Mouse (Mus musculus) layer of hippocampus, adult 11-12 months (tissue): ENCODE measurements around the gene Olfr70.

Source experiments
- DNase-seq: peaks from one replicate; pipeline ENCODE4 v3.0.0; 2022; ENCODE audit warnings: low spot score

The Olfr70 gene

DNA sequence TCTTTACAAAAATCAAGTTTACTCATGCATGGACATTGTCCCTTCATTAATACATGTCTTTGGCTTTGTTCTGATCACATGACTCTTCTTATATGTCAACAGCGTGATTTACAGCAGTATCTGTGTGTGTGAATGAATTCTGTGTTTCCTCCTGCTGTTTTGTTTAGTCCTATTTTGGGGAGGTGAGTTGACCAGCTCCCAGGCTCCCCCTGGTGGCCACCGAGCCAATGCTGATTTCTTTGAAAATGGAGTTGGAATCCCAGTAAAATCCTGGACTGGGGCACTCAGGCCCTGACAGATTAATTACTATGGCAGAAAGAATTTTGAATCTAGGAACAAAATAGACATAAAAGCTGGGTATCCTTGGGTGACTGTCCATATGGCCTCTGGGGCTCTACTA, 11.2 kb upstream of the Olfr70 start:
- peak; percentile 87 for DNase-seq

DNA sequence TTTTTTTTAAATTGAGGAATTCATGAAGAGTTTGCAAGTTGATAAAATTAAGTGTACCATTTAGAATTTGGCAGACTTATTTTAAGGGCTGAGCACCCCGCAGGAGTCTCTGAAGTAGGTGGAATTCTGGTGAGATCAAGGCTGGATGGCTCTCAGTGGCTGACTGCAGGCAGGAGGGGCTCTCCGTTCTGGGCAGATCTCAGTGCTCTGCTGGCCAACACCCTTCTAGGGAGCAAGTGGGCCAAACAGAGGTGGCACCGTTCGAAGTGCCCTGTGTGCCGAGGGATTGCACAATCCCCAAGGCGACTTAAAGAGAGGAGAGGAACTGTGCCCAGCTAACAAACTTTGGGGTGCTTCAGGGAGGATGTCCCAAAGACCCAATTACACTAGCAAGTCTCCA, 9.3 kb upstream of the Olfr70 start, which contains the start of gene Olfr71:
Gene Olfr71, minus strand, starts transcription at position 387 of the 400 bp plus-strand sequence.
- no peak for DNase-seq

DNA sequence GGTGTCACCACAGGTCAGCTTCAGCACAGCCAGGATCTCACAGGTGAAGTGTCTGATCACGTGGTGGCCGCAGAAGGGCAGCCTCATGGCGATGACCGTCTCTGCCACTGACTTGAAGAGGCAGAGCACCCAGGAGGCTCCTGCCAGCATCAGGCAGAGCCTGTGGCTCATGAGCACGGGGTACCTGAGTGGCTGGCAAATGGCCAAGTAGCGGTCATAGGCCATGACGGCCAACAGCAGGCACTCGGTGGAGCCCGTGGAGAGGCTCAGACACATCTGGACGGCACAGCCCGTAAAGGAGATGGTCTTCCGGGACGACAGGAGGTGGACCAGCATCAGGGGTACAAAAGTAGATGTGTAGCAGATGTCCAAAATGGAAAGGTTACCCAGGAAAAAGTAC, 5.4 kb upstream of the Olfr70 start:
- no peak for DNase-seq

DNA sequence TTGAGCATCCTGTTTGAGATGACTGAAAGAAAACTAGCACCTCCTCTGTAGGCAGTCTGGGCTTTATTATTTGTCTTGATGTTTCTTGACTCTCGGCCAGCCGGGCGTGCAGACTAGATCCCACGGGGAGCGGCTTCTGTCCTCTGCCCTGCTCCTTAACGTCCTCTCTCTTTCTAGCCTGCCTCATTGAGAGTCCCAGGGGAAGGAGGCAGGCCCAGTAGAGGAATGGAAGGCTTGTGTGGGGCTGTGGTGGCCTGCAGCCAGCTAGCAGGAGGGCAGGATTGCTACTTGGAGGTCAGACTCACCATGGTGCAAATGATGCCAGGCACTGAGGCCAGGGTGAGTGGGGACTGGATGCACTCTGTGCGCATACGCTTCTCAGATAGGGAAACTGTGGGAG, 3.2 kb upstream of the Olfr70 start:
- DNase-seq = no peak

DNA sequence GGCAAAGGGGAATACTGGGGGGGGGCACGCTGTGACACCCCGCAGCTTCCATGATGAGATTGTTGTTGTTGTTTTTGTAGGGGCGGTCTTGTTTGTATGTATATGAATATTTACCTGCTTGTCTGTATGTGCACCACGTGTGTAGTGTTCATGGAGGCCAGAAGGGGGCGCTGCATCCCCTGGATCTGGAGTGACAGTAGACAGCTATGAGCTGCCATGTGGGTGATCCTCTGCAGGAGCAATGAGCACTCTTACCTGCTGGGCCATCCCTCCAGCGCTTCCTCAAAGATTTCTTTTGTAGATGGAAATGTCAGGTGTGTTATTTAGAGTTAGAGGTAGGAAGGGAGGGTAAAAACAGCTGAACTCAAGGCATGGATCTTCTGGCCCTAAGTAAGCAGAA, 2.8 kb upstream of the Olfr70 start:
- DNase-seq = no peak

DNA sequence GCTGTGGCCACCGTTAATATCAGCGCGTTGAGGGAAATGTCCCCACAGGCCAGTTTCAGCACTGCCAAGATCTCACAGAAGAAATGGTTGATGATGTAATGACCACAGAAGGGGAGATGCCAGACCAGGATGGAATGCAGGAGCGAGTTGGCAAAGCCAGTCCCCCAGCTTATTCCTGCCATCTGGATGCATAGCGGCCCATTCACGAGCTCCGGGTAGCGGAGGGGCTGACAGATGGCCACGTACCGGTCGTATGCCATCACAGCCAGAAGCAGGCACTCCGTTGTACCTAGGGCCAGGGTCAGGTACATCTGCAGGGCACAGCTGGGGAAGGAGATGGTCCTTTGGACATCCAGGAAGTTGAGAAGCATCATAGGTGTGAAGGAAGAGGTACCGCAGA, 4.0 kb downstream of the Olfr70 start:
- no peak for DNase-seq

DNA sequence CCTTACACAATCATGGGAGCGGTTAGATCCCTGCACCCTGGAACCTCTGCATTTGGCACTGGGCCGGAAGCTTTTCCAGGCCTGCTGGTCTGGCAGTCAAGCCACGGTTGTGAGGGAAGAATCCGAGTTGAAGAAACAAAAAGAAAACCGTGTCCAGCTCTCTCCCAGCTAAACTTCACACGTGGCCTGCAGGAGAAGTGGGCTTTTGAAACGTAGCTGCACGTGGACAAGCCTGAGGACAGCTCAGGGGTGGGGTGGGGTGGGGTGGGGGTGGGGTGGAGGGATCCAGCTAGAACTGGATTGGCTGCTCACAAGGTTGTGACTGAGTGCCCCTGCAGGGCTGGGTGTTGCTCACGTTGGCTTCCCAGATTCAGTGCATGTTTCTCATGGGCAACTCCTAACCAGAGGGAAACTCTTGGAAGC, 5.3 kb downstream of the Olfr70 start:
- DNase-seq = no peak

DNA sequence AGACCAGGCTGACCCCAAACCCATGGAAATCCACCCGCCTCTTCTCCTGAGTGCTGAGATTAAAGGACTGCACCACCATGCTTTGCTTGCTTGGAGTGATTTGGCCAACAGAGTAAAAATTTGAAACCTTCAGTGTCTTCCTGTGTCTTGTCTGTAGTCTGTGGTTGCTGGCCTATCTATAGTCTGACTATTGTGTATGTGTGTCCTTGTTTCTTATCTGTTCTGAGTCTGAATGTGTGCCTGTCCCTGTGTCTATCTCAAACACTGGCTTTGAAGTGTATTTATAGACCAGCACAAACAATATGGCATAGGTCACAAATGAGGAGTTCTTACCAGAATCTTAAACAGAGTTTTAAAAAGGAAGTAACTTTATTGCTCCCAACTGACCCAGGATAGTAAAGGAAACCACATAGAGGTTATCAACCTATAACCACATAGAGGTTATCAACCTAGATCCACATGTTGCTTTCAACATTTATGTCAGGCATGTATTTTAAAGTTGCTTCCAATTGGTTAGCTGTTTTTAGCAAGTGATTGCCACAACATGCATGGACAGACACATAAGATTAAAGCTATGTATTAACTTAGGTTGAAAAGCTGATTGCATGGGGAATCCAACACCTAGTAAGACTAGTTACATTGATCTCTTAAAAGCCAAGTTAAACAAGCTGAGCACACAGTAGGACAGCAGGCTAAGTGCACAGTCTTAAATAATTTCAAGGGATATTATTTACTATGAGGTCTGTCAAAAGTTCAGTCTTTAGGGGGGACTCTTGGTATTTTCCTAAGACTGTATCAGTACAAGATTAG, 6.0 kb downstream of the Olfr70 start:
- DNase-seq = no peak

DNA sequence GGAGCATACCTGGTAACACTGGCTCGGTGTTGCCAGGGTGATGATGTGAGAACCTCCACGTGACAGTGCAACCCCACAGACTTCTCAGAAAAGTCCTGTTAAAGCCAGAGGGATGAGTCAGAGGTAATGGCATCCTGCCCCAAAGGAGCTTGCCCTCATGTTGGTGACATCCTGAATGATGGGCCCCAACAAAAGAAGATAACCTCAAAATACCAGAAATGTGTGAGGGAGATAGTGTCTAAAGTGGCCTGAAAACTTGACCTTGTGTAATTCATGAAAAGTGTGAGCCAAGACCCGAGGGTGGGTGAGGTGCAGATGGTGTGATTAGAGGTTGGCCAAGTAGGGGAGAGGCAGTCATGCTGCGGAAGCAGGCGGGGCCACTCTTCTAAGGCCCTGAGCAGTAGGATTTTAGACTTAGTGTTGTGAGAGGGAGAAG, 6.8 kb downstream of the Olfr70 start:
- DNase-seq = no peak

DNA sequence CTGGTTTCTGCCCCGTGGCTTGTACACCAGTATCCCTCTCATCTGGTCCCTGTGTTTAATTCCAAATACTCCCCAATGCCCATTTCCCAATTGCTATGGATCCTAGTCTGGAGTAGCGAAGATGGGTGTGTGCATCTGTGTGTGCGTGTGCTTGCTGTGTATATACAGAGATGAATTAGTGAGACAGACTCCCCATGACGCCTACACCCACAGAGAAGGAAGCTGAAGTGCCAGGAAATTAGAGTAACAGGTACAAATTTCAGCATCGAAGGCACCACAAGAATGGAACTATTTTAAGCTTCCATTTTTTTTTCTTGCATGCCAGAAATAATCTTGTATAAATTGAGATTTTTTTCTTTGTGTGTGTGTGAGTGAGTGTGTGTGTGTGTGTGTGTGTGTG, 9.6 kb downstream of the Olfr70 start:
- DNase-seq = no peak

DNA sequence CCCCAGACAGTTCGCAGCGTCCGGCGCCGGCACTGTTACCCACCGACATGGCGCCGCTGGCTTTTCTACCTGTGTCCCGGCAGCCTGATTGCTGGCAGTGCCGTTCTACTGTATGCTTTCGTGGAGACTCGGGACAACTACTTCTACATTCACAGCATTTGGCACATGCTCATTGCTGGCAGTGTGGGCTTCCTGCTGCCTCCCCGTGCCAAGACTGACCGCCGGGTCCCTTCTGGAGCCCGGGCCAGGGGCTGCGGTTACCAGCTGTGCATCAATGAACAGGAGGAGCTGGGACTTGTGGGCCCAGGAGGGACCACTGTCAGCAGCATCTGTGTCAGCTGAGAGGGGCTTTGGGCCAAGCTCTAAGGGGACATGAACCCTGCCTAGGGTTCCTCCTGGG, 10.6 kb downstream of the Olfr70 start:
- DNase-seq = no peak

DNA sequence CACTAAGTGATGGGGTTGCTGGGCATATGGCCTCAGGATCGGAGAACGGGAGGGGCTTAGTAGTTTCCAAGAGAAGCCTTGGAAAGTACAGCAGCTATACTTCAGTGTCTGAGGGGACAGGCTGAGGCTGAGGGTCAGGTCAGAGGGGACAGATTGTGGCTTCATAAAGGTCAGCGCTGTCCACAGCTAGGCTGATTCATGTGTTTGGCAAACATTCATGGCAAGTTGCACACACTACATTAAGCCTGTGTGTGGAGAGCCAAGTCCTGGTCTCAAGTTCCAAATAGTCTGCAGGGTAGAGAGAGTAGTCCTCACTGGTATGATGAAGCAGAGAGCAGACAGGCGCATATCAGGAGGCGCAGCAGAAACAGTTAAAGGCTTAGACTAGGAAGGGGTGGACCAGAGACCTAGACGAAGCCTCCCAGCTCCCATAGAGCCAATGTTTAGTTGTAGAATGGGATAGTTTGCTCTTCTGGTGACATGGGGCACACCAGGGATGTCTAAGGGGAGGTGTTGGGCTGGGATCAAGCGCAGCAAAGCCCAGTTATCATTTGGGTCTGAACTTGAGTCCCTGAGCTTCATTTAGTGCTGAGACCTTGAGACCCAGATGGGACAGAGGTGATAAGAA, 21.1 kb downstream of the Olfr70 start:
- no peak for DNase-seq

DNA sequence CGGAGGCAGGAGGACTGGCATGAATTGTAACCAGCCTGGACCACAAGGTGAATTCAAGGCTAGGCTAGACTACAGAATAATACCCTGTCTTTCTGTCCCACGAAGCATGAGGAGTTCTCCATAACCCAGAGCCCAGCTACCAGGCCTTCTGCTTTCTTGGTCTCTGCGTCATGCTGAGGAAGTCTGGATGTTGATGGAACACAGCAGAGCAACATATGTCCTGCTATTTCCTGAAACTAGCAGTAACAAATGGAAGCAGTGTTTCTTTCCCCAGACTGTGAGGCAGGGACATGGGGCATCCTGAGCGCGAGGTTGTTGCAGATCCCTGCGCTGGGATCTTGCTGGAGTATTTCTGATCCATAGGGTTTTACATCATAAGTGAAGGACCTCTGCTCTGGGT, 22.1 kb downstream of the Olfr70 start:
- no peak for DNase-seq

DNA sequence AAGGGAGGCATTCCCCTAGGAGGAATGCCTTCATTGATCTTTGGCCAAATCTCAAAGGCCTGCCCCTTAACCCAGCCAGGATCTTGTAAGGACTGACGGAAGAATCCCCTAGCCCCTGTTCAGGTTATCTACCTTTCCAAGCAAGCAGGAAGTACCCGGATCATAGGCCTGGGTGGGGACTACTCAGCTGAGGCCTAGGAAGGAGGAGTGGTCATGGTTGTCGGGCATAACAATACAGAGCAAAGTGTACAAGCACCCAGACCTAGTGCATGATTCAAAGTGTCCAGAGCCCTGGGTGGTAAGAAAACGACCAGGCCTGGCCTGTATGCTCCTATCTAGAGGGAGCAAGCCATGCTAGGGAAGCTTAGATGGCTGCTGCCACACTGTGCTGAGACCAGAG, 25.0 kb downstream of the Olfr70 start:
- DNase-seq = no peak

DNA sequence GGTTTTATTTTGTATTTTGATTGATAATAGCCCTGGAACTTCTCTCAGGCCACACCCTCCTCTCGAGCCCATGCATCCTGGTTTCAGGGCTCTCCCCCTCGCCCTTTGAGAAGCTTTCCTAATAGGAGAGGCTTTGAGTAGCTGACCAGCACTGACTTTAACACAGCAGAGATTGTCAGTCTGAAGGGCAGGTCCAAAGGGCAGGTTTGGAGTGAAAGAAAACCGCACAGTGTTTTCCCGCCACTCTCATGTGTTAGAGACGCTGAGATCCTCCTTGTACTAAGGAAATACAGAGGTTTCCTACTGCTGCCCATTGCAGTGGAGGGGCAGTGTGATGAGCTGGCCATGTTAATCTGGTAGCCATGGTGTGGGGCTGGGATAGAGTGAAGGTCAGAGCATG, 25.6 kb downstream of the Olfr70 start:
- no peak for DNase-seq

DNA sequence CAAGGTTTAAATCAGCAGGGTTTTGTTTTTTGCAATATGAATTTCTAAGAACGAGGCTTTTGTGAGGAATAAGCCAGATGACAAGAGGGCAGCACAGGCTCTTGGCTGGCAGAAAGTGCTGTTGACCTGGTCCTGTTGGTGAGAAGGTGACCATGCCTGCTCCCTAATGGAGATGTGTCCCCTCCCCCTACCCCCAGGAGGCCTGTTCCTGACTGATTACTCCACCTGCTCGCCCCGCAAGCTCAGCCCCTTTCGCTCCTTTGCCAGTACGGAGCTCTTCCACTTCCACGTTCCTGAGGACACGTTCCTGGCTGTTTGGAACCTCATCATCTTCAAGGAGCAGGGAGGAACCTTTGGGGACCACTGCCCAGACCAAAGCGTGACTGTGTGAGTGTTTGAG, 26.9 kb downstream of the Olfr70 start:
- DNase-seq = no peak

DNA sequence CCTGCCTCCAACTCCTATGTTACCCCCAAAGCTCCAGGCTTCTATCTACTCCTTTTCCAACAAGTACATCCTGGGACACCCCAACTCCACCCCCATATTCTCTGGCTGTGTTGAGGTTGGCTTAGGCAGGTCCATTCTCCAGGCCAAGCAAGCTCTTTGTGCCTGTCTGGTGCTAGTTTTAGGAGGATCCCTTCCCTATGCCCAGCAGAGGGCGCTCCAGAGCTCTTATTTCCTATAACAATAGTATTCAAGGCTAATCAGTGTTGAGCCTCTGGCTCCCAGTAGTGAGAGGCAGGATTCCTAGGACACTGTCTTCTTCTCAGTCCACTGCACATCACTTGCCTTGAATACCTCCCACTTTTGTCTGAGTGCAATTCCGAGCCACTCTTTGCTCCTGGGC, 28.5 kb downstream of the Olfr70 start:
- DNase-seq = peak; percentile 91

DNA sequence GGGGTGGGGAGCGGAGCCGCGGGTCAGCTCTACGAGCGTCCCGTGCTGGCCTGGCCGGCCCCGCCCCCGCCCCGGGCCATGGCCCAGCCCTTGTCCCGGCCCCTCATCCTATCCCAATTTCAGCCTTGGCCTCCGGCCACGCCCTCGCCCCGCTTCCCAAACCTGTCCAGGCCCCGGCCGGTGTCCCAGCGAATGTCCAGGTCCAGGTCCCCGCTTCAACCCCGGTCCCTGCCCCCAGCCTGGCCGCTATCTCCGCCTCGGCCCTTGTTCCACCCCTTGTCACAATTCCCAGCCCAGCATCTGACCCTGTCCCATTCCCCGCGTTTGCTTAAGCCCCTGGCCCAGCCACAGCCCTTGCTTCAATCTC, 31.2 kb downstream of the Olfr70 start:
- DNase-seq = peak; percentile 49

DNA sequence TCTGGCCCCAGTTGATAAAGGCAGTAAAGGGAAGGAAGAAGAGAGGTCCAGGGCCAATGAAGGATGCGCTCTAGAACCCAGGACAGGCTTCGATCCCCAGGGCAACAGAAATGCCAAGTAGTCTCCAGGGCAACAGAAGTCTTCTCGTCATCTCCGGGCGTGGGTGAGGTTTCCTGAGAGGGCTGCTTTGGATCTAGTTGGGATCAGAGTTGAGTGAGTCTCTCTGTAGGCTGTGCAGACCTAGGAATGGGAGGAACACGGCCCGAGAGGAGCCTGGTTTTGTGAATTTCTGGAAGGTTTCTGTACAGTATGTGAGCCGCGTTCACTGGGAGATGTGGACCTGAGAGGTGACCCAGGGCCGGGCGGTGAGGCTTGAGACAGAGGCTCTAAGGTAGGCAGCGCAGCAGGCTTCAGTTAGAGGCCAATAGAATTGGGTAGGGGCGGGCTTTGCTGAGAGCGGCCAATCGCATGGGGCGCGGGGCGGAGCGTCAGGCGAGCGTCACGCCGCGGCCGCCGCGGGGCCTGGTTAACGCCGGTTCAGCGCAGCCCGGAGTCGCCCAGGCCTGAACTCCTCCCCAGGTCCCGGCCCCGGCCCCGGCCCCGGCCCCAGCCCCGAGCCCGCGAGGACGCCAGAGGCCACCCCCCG, 31.7 kb downstream of the Olfr70 start, which contains the start of the genes Tmem8b and Fam221b:
Gene Tmem8b, plus strand, starts transcription at position 190 of the 646 bp plus-strand sequence.
Gene Fam221b, minus strand, starts transcription at position 364 of the 646 bp plus-strand sequence.
- peak; percentile 89 for DNase-seq

DNA sequence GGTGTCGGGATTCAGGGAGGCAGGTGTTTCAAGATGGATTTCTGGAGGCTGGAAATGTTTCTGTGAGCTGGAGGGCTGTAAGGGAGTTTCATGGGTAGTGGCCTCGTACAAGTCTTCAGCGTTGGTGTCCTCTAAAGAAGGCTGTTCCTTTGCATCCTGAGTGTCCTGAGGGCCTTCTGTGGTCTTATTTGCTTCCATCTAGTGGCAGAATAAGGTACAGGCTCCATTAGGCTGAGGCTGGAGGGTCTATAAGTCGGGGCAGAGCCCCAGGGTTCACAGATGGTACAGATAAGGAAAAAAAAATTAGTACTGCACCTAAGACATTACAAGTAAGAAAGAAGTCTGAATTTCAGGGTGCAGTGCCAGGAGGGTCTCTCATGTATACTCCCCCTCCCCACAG, 34.2 kb downstream of the Olfr70 start:
- DNase-seq = no peak

DNA sequence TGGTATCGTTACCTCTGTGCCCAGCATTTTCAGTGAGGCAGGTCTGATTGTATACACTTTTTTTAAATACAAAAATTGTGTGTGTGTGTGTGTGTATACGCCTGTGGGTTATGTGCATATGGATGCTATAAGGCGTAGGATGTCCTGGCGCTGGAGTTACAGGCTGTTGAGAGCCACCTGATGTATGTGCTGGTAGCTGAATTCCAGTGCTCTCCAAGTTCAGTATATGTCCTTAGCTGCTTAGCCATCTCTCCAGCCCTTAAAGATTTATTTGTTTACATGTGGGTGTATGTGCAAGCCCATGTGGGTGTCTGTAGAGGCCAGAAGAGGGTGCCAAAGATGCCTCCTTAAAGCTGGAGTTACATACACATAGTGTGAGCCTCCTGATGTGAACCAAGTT, 43.5 kb downstream of the Olfr70 start:
- DNase-seq = no peak

DNA sequence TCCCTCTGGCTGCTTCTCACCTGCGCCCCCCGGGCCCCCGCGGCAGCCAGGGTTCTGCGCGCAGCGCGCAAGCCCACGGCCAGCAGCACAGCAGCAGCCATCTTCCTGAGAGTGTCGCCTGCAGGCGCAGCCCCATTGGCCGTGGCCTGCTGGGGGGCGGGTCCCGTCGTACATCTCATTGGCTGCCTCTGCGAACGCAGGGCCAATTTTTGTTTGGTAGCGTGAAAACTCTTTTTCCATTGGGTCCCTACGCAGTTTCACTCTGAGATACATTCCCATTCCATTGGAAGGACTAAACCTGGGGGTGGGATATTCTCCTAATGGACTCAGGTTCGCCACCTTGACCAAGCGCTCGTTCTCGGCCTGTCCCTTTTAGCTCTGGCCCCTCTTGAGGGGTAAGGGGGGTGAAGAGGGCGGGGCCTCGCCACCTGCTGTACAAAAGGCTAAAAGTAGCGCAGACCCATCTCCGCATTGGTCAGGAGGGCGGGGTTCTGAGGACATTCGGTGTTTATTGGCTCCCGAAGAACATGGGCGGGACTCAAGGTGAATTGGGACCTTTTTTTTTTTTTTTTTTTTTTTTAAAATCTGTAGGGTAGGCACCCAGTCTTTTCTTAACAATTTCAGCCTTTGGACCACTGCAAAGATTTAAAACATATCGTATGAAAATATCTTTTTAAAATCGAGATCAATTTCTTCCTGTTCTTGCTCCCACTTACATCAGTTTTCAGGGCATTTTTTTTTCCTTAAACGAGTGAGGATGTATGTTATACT, 44.1 kb downstream of the Olfr70 start, which contains the start of gene Hint2:
Gene Hint2, minus strand, starts transcription at position 128 of the 771 bp plus-strand sequence.
- peak; percentile 95 for DNase-seq
